Mouse (Mus musculus) left cerebral cortex, postnatal 4 days (tissue): ENCODE data around the gene Hoxa2. TPM values are rescaled to one million over a fixed set of nuclear protein-coding genes. Genes with fewer than 3 reads are reported as not detected.

Source experiments
- DNase-seq: peaks from one replicate; pipeline ENCODE4 v3.0.0-alpha.2; 2022
- intact Hi-C: fragments of 180-260 bp; cut with DNase I; formaldehyde crosslinking; loops from one replicate; pipeline ENCODE4 v1.15.1; 2025
- total RNA-seq, 2 experiments: library from RNA; stranded (reverse); gene quantifications; 2 replicates each; pipeline ENCODE4 v1.2.3; 2021

Gene Hoxa2
- total RNA-seq, 2 experiments from 2014 or later, result not detected

GRCm38 (mm10) chr6:52152226-52153193, 12.1 kb downstream of the Hoxa2 start:
- intact Hi-C loops, result no loop called here

GRCm38 (mm10) chr6:52151571-52151970, 13.1 kb downstream of the Hoxa2 start:
- intact Hi-C loops, result no loop called here
- DNase-seq, result no peak

More at GRCm38 (mm10) chr6:52152226-52153193, 12.1 kb downstream of the Hoxa2 start:
- DNase-seq, result no peak

- intact Hi-C loops, result no loop called here
- no peak for DNase-seq
Observed at GRCm38 (mm10) chr6:52150401-52150966, 14.1 kb downstream of the Hoxa2 start.

GRCm38 (mm10) chr6:52139115-52139514, 25.5 kb downstream of the Hoxa2 start:
- intact Hi-C loops, result loop anchor here (10.0 kb wide), 1 partner anchor 114 kb away; no protein-coding TSS in a partner anchor
- DNase-seq, result no peak

- no peak for DNase-seq
- intact Hi-C loops, result loop anchor here (10.0 kb wide), 1 partner anchor 114 kb away; no protein-coding TSS in a partner anchor
Observed at GRCm38 (mm10) chr6:52138576-52138975, 26.1 kb downstream of the Hoxa2 start.

- DNase-seq, result no peak
- intact Hi-C loops, result loop anchor here (10.0 kb wide), 1 partner anchor 113 kb away; no protein-coding TSS in a partner anchor
Observed at GRCm38 (mm10) chr6:52137841-52138535, 26.6 kb downstream of the Hoxa2 start.

GRCm38 (mm10) chr6:52123673-52124072, 41.0 kb downstream of the Hoxa2 start:
- intact Hi-C loops, result loop anchor here (5.0 kb wide), 1 partner anchor 71 kb away; no protein-coding TSS in a partner anchor
- DNase-seq, result no peak

GRCm38 (mm10) chr6:52121173-52121572, 43.5 kb downstream of the Hoxa2 start:
- intact Hi-C loops, result loop anchor here (5.0 kb wide), 1 partner anchor 69 kb away; no protein-coding TSS in a partner anchor
- DNase-seq, result no peak

- intact Hi-C loops, result no loop called here
- peak; percentile 17 for DNase-seq
Observed at GRCm38 (mm10) chr6:52118903-52119635, 45.6 kb downstream of the Hoxa2 start.

GRCm38 (mm10) chr6:52115899-52116298, 48.7 kb downstream of the Hoxa2 start:
- intact Hi-C loops, result no loop called here
- DNase-seq, result no peak

Other genes starting within 250 kb of the Hoxa2 start
- 1 to 10 TPM; 4.5 to 4.9 TPM for gene Skap2, start 152.3 kb downstream of the Hoxa2 start, total RNA-seq
- gene Hoxa1, start 6.5 kb downstream of the Hoxa2 start, total RNA-seq, result not detected
- gene 5730596B20Rik, start 12.7 kb upstream of the Hoxa2 start, total RNA-seq, result not detected
- not detected for gene Hoxa4, start 26.9 kb upstream of the Hoxa2 start, total RNA-seq
- not detected for gene Hoxa5, start 39.8 kb upstream of the Hoxa2 start, total RNA-seq
- not detected for gene Hoxa6, start 43.9 kb upstream of the Hoxa2 start, total RNA-seq
- not detected for gene Hoxa3, start 48.5 kb upstream of the Hoxa2 start, total RNA-seq
- gene Gm28308, start 48.5 kb upstream of the Hoxa2 start, total RNA-seq, result not detected
- gene Hoxa7, start 57.0 kb upstream of the Hoxa2 start, total RNA-seq, result not detected
- not detected for gene Hoxa9, start 66.3 kb upstream of the Hoxa2 start, total RNA-seq
- not detected for gene Hoxa10, start 76.0 kb upstream of the Hoxa2 start, total RNA-seq
- not detected for gene Hoxa11, start 81.0 kb upstream of the Hoxa2 start, total RNA-seq
- not detected for gene Hoxa13, start 96.0 kb upstream of the Hoxa2 start, total RNA-seq
- not detected for gene Evx1, start 148.7 kb upstream of the Hoxa2 start, total RNA-seq